Mouse (Mus musculus): ENCODE measurements around the gene Csf2rb.
"Not testable (repeated sequence)": the region's sequence is repeated elsewhere in the genome, so short reads cannot be mapped to it uniquely, and the experiment has no call there.

Gene Csf2rb

GRCm38 (mm10) chr15:78327753-78328341 is 2.3 kb downstream of the Csf2rb start:
- not testable (repeated sequence) for DNase-seq (ENCODE audit: low read depth)

DNA sequence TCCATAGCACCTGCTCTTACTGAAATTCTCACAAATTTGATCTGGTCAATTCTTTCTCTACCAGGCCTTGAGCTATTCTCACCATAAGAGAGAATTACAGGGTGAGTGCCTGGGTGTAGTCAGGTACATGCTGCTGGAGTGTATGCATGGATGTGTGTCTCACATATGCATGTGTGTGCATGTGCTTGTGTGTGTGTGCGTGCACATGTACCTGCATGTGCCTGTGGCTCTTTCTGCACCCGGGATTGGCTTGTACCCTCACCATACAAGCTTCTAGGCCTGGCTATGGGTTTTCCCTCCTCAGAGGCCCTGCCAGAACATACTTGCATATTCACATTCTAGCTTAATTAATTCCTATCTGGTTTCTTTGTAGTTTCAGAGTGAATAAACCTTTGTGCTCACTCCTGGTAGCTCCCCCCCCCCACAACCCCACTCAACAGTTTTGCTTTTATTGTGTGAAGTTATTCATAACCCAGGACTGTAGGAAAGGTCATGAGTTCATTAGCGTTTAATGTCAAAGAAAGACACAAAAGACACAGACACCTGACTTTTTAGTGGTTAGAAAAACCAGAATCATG is 3.1 kb downstream of the Csf2rb start:
- no peak for DNase-seq (ENCODE audit: low read depth)

DNA sequence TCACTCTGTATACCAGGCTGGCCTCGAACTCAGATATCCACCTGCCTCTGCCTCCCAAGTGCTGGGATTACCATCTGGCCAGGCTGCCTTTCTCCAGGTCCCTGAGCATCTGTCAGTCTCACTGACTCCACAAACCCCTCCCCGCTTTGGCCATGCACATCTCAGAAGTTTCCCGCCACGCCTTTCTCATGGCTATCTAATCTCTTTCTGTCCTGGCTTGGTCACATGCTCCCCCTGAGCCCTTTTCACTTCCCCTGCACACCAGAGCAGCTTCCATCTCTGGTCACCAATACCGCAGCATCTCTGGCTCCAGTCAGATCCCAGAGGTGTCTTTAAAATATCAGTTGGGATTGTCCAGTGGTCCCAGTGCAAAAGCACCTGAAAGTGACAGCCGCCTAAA is 4.4 kb downstream of the Csf2rb start:
- peak; percentile 42 for DNase-seq (ENCODE audit: low read depth)

GRCm38 (mm10) chr15:78330706-78331105 is 5.2 kb downstream of the Csf2rb start:
- peak; percentile 46 for DNase-seq (ENCODE audit: low read depth)

- DNase-seq (ENCODE audit: low read depth): peak; percentile 80
Measured at GRCm38 (mm10) chr15:78331523-78332340, 6.2 kb downstream of the Csf2rb start.

- DNase-seq (ENCODE audit: low read depth): no peak
Measured at GRCm38 (mm10) chr15:78332981-78333380, 7.4 kb downstream of the Csf2rb start.

- DNase-seq (ENCODE audit: low read depth): no peak
Measured at GRCm38 (mm10) chr15:78334380-78334779, 8.8 kb downstream of the Csf2rb start.

- DNase-seq (ENCODE audit: low read depth): peak; percentile 69
Measured at GRCm38 (mm10) chr15:78339627-78340423, 14.3 kb downstream of the Csf2rb start.

- not testable (repeated sequence) for DNase-seq (ENCODE audit: low read depth)
Measured at GRCm38 (mm10) chr15:78340919-78341318, 15.4 kb downstream of the Csf2rb start.

GRCm38 (mm10) chr15:78343683-78344082 is 18.1 kb downstream of the Csf2rb start:
- no peak for DNase-seq (ENCODE audit: low read depth)

GRCm38 (mm10) chr15:78344567-78344966 is 19.0 kb downstream of the Csf2rb start:
- DNase-seq (ENCODE audit: low read depth): no peak

DNA sequence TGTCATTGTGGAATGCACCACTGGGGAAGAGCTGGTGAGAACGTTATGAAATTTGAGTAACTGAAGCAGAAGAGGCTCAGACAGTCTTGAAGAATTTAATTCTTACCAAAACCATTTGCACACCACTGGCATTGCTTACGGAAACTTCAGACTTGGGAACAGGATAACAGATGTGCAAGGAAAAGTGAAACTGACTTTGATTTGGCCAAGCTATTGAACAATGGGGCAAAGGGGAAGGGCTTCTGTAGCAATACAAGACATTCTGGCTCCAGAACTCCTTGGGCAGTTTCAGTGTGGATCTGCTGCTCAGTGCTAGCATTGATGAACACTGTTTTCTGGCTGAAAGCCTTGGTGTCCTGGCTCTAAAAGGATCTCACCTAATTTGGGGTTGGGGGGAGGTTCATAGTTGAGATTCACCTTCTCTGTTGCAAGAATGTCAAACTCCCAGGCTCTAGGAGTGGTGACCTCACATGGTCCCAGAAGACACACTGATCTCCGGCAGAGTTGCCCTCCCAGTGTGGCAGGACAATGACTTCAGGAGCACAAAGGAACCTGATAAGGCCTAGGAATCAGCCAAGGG is 26.1 kb downstream of the Csf2rb start:
- DNase-seq (ENCODE audit: low read depth): peak; percentile 55

GRCm38 (mm10) chr15:78354958-78355357 is 29.4 kb downstream of the Csf2rb start:
- peak; percentile 72 for DNase-seq (ENCODE audit: low read depth)

DNA sequence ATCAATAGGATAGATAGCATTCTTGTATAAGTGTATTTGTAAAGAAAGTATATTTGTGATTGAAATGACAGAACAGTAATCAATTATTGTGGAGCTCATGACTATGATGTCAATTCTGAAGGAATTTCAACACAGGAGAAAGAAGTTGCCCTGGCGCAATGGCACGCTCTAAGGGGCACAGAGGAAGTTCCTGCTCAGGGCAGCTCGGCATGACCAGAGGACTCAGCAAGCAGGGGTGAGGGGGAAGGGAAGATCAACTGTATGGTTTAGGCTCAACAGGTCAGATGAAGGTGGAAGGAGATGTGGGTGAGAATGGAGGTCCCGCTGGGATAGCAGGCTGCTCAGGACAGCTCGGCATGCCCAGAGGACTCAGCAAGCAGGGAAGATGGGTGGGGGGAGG is 30.0 kb downstream of the Csf2rb start:
- DNase-seq (ENCODE audit: low read depth): peak; percentile 45

GRCm38 (mm10) chr15:78365916-78366315 is 40.4 kb downstream of the Csf2rb start:
- no peak for DNase-seq (ENCODE audit: low read depth)

GRCm38 (mm10) chr15:78366875-78367274 is 41.3 kb downstream of the Csf2rb start:
- no peak for DNase-seq (ENCODE audit: low read depth)

- DNase-seq (ENCODE audit: low read depth): no peak
Measured at GRCm38 (mm10) chr15:78367811-78368210, 42.3 kb downstream of the Csf2rb start.

GRCm38 (mm10) chr15:78368926-78369346 is 43.4 kb downstream of the Csf2rb start:
- peak; percentile 99 for DNase-seq (ENCODE audit: low read depth)

DNA sequence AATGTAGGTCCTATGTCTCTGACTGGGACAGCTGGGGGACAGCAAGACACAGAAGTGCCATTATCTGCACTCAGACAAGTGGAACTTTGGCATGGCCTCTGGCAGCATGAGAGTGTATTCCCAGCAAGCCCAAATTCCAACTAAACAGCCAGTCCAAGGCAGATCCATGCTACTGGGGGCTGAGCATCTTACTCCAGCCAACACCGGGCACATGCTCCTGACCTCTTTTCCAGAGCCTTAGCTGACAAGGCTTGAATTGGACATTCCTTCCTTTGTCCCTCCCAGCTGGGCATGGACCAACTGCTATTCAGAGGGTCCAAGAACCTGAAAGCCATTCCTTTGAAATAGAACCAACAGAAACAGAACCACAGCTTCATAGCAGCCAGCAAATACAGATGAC is 44.1 kb downstream of the Csf2rb start:
- no peak for DNase-seq (ENCODE audit: low read depth)

DNA sequence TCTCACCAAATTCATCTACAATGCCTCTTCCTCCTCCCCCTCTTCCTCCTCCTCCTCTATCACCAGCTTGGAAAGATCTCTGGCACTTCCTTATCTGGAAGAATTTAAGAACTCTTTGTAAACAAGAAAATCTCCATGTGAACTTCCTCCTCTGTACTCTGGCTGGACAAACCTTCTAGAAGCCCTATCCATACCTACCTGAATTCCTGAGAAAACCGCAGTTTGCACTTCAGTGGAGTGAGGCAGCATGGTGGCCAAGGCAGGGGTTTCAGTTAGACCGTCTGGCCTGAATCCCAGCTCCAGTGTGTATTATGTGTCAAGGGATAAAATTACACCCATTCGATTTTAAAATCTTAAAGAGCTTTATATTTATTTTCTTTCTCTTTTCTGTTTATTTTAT is 47.2 kb downstream of the Csf2rb start:
- no peak for DNase-seq (ENCODE audit: low read depth)

GRCm38 (mm10) chr15:78374204-78374603 is 48.7 kb downstream of the Csf2rb start:
- no peak for DNase-seq (ENCODE audit: low read depth)

DNA sequence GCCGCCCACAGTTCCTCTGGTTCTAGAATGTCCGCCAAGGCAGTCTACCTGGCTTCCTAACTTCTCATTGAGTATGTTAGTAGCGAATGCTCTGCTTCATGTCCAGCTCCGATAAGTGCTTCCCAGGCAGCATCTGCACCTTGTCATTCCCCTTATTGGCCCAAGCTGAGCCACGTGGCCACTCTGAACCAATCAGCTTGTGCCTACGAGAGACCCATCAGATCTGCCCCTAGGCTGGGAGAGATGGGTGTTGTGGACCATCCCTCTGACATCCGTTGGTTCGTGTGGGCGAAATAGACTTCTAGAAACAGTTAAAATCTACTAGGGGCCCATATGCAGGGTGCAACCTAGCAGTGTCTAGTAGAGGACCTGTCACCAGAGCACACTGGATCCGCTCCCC is 52.3 kb downstream of the Csf2rb start:
- no peak for DNase-seq (ENCODE audit: low read depth)

All from 416B (cell line).